Mouse (Mus musculus) testis, adult 2 months (tissue): ENCODE results near the gene 9430015G10Rik.

ENCODE experiments used
- CTCF ChIP-seq: fragments of 200-500 bp; IDR thresholded peaks from 2 replicates; pipeline ENCODE4 v1.5.1; 2012; ENCODE audit warnings: low read depth, mild to moderate bottlenecking, inconsistent platforms, low read length, moderate library complexity; ENCODE audit not compliant: control insufficient read depth, insufficient read depth, insufficient replicate concordance
- POLR2A ChIP-seq: fragments of 200-500 bp; IDR thresholded peaks from 2 replicates; pipeline ENCODE4 v1.6.1; 2012; ENCODE audit warnings: low read depth, mild to moderate bottlenecking, inconsistent platforms, low read length, moderate library complexity; ENCODE audit not compliant: control insufficient read depth

- TF ChIP-seq POLR2A (no peak), CTCF (no peak)
Observed at GRCm38 (mm10) chr4:156070716-156071115, 39.1 kb upstream of the 9430015G10Rik start.
